Mouse (Mus musculus) ES-Bruce4 (cell line): ENCODE data around the gene Bex3. TPM values are rescaled to one million over a fixed set of nuclear protein-coding genes. Genes with fewer than 3 reads are reported as not detected.
"Not testable (repeated sequence)": the region's sequence is repeated elsewhere in the genome, so short reads cannot be mapped to it uniquely, and the experiment has no call there.

Experiments
- H3K27ac ChIP-seq: 2 replicates; pipeline ENCODE4 v1.5.1; 2012; ENCODE audit warnings: low read length, inconsistent platforms; ENCODE audit not compliant: insufficient read depth
- H3K27me3 ChIP-seq: 2 replicates; pipeline ENCODE4 v1.6.1; 2012; ENCODE audit warnings: mild to moderate bottlenecking, low read length, inconsistent platforms; ENCODE audit not compliant: control insufficient read depth, poor library complexity, insufficient read depth, severe bottlenecking
- H3K36me3 ChIP-seq: 2 replicates; pipeline ENCODE4 v1.6.1; 2012; ENCODE audit warnings: inconsistent platforms, mild to moderate bottlenecking, low read length, moderate library complexity; ENCODE audit not compliant: control insufficient read depth, poor library complexity, insufficient read depth, severe bottlenecking
- H3K4me1 ChIP-seq: one replicate; pipeline ENCODE4 v1.8.1; 2011; ENCODE audit warnings: low read length; ENCODE audit not compliant: control insufficient read depth, insufficient read depth
- H3K4me3 ChIP-seq: 2 replicates; pipeline ENCODE4 v1.5.1; 2011; ENCODE audit warnings: low read depth, mild to moderate bottlenecking, low read length
- H3K9ac ChIP-seq: 2 replicates; pipeline ENCODE4 v1.6.1; 2012; ENCODE audit warnings: low read depth, mild to moderate bottlenecking, inconsistent platforms; ENCODE audit not compliant: poor library complexity, severe bottlenecking
- H3K9me3 ChIP-seq: replicated peaks from 2 replicates; pipeline ENCODE4 v1.6.1; 2012; ENCODE audit warnings: mild to moderate bottlenecking, low read length, inconsistent platforms; ENCODE audit not compliant: control insufficient read depth, poor library complexity, insufficient read depth, severe bottlenecking
- CTCF ChIP-seq: IDR thresholded peaks from one replicate; pipeline ENCODE4 v1.8.1; 2011; ENCODE audit warnings: low read depth, low read length
- EP300 ChIP-seq: IDR thresholded peaks from 2 replicates; pipeline ENCODE4 v1.6.1; 2011; ENCODE audit warnings: low read depth, low read length; ENCODE audit not compliant: insufficient read depth
- POLR2A ChIP-seq: IDR thresholded peaks from one replicate; pipeline ENCODE4 v1.8.1; 2011; ENCODE audit warnings: low read length; ENCODE audit not compliant: insufficient read depth
- polyA plus RNA-seq: library from polyadenylated mRNA; stranded (reverse); fragments of >200 nt; gene quantifications from 2 replicates; pipeline ENCODE4 v1.2.4, GENCODE M21; 2011; ENCODE audit warnings: low read depth; ENCODE audit not compliant: missing spikeins, insufficient read depth, insufficient read length

Gene Bex3
- 569 and 632 TPM in 2 replicates for polyA plus RNA-seq

DNA sequence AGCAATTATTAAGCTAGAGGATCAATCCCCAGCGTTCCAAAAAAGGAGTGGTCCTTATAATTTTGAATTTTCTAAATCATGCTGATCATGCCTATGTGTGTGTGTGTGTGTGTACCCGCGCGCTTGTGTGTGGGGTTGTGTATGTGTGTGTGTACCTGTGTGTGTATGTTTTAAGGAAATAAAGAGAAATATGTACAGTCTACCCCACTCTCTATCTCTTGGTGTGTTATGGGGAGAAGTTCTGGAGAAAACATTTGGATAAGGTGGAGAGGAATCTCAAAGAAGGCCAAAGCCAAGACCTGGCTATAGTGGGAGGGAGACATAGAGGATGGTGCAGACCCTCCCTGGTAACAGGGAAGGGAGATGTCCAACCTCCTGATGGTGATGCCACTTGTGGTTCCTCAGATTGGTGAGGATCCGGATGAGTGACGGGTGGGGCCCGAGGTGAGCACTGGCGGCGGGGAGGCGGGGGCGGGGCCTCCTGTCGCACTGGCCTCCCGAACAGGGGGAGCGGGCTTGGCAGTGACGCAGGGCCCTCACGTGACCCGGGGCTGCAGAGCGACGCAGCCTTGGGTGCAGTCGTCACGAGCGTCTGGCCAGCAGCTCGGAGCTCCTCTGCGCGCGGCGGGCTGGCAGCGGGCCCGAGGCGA lies at the start of gene Bex3:
Gene Bex3 (plus strand): TSS at position 511 of the 650 bp plus-strand sequence.
- not testable (repeated sequence) for H3K9me3 ChIP-seq, H3K27ac ChIP-seq, H3K27me3 ChIP-seq, H3K4me1 ChIP-seq
- peak within 1 kb of the TSS; percentile 82 for H3K4me3 ChIP-seq
- H3K9ac ChIP-seq, result peak within 1 kb of the TSS; percentile 92
- peaks cover 11% of the 10 kb centered on the region for H3K36me3 ChIP-seq

DNA sequence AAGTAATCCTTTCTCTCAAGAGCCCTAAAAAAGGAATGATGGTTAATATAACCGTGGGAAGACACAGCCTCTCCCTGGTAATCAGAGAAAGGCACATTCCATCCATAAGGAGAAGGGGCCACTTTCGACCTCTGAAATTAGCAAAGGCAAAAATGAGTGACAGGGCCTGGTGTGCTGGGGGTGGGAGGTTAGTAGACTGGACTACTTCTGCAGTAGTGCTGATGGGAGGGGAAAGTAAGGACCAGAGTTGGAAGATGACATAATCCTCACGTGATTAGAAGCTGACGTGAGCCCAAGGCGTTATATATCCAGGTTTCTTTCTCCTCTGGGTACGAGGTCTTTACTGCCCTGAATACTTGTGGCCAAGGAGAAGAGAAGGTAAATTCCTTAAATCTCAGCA lies 46.3 kb upstream of the Bex3 start:
- Histone ChIP-seq H3K9me3 (no peaks in the 10 kb centered on the region), H3K4me1 (no peaks in the 10 kb centered on the region), H3K4me3 (no peak overlapping the region), H3K9ac (no peak overlapping the region), H3K27me3 (no peaks in the 10 kb centered on the region), H3K27ac (no peak overlapping the region), H3K36me3 (no peaks in the 10 kb centered on the region)
- TF ChIP-seq EP300 (no peak), POLR2A (no peak), CTCF (no peak)

DNA sequence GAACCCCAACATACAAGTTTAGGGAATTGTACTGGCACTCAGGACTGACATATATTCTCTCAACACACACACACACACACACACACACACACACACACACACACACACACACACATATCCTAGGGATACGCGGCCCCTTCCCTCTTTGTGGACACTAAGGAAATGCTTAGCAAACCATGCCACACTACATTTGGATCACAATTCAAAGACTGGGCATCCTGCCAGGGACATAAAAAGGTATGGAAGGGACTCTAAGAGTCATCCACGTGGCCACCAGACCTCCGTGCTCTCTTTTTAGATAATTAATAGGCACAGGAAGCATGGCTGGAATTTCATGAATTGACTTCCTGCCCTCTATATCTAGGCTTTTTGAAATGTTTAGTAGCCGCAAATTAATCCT lies 42.3 kb upstream of the Bex3 start:
- H3K36me3 ChIP-seq, result no peaks in the 10 kb centered on the region
- no peak overlapping the region for H3K4me3 ChIP-seq
- TF ChIP-seq EP300 (no peak), CTCF (no peak), POLR2A (no peak)
- H3K27ac ChIP-seq, result no peak overlapping the region
- no peaks in the 10 kb centered on the region for H3K9me3 ChIP-seq
- H3K4me1 ChIP-seq, result no peaks in the 10 kb centered on the region
- no peak overlapping the region for H3K9ac ChIP-seq
- no peaks in the 10 kb centered on the region for H3K27me3 ChIP-seq

DNA sequence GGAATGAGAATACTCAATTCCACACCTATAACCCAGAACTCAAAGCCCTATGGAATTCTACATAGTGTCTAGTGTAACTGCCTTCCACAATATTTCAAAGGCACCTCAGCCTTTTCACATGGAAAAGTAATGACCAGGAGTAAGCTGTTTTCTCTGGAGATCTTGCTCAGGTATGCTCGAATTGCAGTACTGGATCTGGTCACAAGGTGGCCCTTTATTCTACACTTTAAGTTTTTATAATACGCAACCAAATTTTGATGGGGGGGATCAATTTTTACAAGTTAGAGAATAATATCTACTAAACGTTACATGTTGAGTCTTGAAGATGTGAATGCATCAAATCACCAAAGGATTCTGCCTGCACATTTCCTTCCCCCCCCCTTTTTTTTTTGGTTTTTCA lies 31.9 kb upstream of the Bex3 start:
- no peak overlapping the region for H3K4me3 ChIP-seq
- no peak for TF ChIP-seq POLR2A
- no peak for TF ChIP-seq EP300
- no peak for TF ChIP-seq CTCF
- no peak overlapping the region for H3K9ac ChIP-seq
- H3K27ac ChIP-seq, result no peak overlapping the region
- H3K9me3 ChIP-seq, result no peaks in the 10 kb centered on the region
- H3K36me3 ChIP-seq, result no peaks in the 10 kb centered on the region
- H3K4me1 ChIP-seq, result no peaks in the 10 kb centered on the region
- no peaks in the 10 kb centered on the region for H3K27me3 ChIP-seq

DNA sequence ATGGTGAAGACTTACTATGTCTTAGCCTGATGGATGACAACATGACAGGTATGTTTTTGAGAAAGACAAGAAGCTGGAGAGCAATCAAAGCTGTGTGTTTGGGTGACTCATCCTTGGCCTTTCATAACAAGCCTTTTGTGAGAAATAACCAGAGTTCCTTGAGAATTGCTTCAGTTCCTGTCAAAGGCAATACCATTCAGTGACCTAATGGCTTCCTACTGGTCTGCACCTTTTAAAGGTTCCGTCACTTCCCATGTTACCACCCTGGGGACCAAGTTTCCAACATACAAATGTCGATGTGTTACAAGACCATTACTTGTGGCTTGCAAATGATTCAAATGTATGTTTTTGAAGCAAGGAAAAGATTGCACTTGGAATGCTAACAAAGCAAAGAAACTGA lies 26.9 kb upstream of the Bex3 start:
- no peak for TF ChIP-seq POLR2A
- no peak for TF ChIP-seq EP300
- TF ChIP-seq CTCF, result no peak
- H3K9ac ChIP-seq, result no peak overlapping the region
- no peak overlapping the region for H3K4me3 ChIP-seq

DNA sequence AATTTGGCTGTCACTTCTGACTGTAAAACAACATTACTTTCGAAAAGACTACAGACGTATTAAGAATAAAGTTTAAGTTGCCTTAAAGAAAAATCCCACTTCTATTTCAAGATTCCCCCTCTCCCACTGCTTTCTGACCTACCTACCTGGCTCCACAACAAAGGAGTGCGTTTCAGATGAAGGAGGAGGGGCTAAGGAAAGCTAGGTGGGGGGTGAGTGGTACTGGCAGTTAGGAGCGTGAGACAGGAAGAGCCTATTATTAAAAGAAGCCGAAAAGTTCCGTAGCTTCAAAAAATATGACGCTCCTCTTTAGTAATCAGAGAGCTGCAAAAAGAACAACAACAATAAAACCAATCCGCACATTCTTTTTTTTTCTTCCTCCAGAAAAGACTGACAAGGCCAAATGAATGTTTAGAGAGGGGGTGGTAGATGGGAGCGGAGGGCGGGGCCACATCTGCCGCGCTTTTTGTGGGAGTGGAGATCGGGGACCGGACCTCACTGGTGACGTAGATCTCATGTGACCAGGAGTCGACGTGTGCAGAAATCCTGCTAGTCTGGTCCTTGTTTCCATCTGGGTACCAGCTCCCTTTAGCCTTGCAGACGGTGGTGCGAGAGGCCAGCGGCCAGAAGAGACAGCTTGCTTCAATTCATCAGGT lies 25.4 kb upstream of the Bex3 start, which contains the start of gene Tceal9:
Gene Tceal9 (plus strand): TSS at position 506 of the 656 bp plus-strand sequence.
- H3K9ac ChIP-seq, result peak within 1 kb of the TSS; percentile 90
- H3K36me3 ChIP-seq, result peaks cover 15% of the 10 kb centered on the region
- peak within 1 kb of the TSS; percentile 79 for H3K4me3 ChIP-seq
- H3K27me3 ChIP-seq, result no peaks in the 10 kb centered on the region
- no peaks in the 10 kb centered on the region for H3K9me3 ChIP-seq
- TF ChIP-seq POLR2A, result peak; percentile 80
- TF ChIP-seq EP300, result no peak
- H3K4me1 ChIP-seq, result no peaks in the 10 kb centered on the region
- H3K27ac ChIP-seq, result peak within 1 kb of the TSS; percentile 69

More for the DNA sequence above, 26.9 kb upstream of the Bex3 start:
- peaks cover 13% of the 10 kb centered on the region for H3K36me3 ChIP-seq
- H3K9me3 ChIP-seq, result no peaks in the 10 kb centered on the region
- no peaks in the 10 kb centered on the region for H3K27me3 ChIP-seq
- no peak overlapping the region for H3K27ac ChIP-seq
- H3K4me1 ChIP-seq, result no peaks in the 10 kb centered on the region
